Mouse (Mus musculus): ENCODE measurements around the gene Pacs1. TPM values are rescaled to one million over a fixed set of nuclear protein-coding genes. Genes with fewer than 3 reads are reported as not detected.

Gene Pacs1
- polyA plus RNA-seq, 1 experiment from 2014 or later = 4.6 TPM

DNA sequence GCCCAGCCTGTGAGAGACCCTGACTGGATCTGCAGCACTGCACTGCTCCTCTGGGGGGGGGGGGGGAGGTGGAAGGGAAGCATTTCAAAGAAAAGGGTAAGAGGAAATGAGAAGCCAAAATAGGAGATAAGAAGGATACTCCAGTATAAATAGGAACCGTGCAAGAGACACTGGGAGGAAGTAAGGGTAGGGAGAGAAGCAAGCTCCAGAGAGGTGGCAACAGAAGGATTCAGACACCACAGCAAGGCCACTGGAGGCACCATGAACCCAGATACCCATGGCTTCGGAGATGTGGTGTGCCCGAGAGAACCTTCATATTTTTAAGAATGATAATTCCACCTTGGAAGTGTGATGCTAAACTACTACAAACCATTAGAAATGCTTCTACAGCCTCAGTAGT, 74.4 kb downstream of the Pacs1 start:
- H3K4me3 ChIP-seq (ENCODE audit: low read depth, low read length) = no peak overlapping the region
- no peaks in the 10 kb centered on the region for H3K4me1 ChIP-seq (replicated peaks; ENCODE audit: control insufficient read depth, insufficient read depth)
- H3K9me3 ChIP-seq (ENCODE audit: control insufficient read depth, low read length) = no peaks in the 10 kb centered on the region
- ATAC-seq (ENCODE audit: low FRiP score, low TSS enrichment) = no peak
- no peak overlapping the region for H3K4me2 ChIP-seq (replicated peaks; ENCODE audit: low read depth)
- no peak overlapping the region for H3K27ac ChIP-seq (replicated peaks)
- H3K36me3 ChIP-seq (ENCODE audit: control insufficient read depth, insufficient read depth, low read length) = no peaks in the 10 kb centered on the region
- no peak overlapping the region for H3K9ac ChIP-seq (ENCODE audit: low read length)
- 74% methylated on average over 3 of the region's 3 CpGs for WGBS
- no peaks in the 10 kb centered on the region for H3K27me3 ChIP-seq (ENCODE audit: control insufficient read depth, insufficient read depth, low read length)
- no peak for TF ChIP-seq CTCF (IDR thresholded peaks at IDR 0.05; ENCODE audit: low read depth)
- no peak for DNase-seq (ENCODE audit: low spot score)

DNA sequence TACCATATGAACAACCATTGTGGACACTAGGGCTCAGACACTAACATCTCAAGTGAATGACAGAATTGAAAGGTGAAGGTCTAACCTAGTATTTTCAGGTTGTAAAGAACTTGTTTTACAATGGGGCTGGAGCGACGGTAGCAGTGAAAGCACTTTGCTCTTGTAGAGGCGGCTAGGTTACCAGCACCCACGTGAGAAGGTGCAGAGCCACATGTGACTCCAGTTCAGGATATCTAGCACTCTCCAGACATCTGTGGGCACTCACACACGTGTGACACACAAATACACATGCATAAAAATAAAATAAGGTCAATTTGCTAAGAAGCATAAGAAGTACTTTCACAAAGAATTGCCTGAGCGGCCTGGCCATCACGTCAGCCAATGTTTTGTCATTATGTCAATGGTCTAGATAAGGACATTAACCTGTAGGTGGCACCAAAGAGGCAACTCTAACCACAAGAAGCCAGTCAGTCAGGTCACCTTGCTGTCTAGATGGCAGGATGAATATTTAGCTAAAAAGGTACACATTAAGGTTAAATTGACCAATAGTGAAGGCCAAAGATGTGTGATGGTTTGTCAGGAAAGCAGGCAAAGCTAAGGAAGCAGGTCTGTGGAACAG, 77.4 kb downstream of the Pacs1 start:
- H3K4me2 ChIP-seq (replicated peaks; ENCODE audit: low read depth) = no peak overlapping the region
- no peak overlapping the region for H3K9ac ChIP-seq (ENCODE audit: low read length)
- TF ChIP-seq EP300 (optimal IDR thresholded peaks at IDR 0.05) (no peak), CTCF (IDR thresholded peaks at IDR 0.05; ENCODE audit: low read depth) (peak; percentile 84)
- no peaks in the 10 kb centered on the region for H3K4me1 ChIP-seq (replicated peaks; ENCODE audit: control insufficient read depth, insufficient read depth)
- no peaks in the 10 kb centered on the region for H3K36me3 ChIP-seq (ENCODE audit: control insufficient read depth, insufficient read depth, low read length)
- H3K9me3 ChIP-seq (ENCODE audit: control insufficient read depth, low read length) = no peaks in the 10 kb centered on the region
- peak; percentile 50 for DNase-seq (ENCODE audit: low spot score)
- no peaks in the 10 kb centered on the region for H3K27me3 ChIP-seq (ENCODE audit: control insufficient read depth, insufficient read depth, low read length)
- no peak overlapping the region for H3K27ac ChIP-seq (replicated peaks)
- 49% methylated on average over 7 of the region's 7 CpGs for WGBS
- ATAC-seq (ENCODE audit: low FRiP score, low TSS enrichment) = no peak
- H3K4me3 ChIP-seq (ENCODE audit: low read depth, low read length) = no peak overlapping the region

DNA sequence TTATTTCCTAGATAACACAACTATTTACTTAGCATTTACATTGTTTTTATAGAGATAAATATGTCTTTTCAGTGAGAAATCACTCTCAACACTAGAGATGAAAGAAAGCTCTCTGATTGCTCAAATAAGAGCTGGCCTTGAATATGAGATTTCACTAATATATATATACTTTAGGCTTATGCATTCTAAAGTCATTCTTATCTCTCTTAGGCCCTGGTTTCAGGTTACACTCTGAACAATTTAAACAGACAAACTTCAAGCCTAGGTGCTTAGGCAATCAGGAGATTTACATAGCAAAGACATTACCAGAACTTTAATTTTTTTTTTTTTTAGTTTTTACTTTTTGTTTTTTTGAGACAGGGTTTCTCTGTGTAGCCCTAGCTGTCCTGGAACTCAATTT, 80.5 kb downstream of the Pacs1 start:
- H3K4me1 ChIP-seq (replicated peaks; ENCODE audit: control insufficient read depth, insufficient read depth) = no peaks in the 10 kb centered on the region
- TF ChIP-seq EP300 (optimal IDR thresholded peaks at IDR 0.05) = no peak
- no peak for TF ChIP-seq CTCF (IDR thresholded peaks at IDR 0.05; ENCODE audit: low read depth)
- H3K9ac ChIP-seq (ENCODE audit: low read length) = no peak overlapping the region
- H3K4me3 ChIP-seq (ENCODE audit: low read depth, low read length) = no peak overlapping the region
- no peak overlapping the region for H3K4me2 ChIP-seq (replicated peaks; ENCODE audit: low read depth)
- H3K27ac ChIP-seq (replicated peaks) = no peak overlapping the region
- H3K9me3 ChIP-seq (ENCODE audit: control insufficient read depth, low read length) = no peaks in the 10 kb centered on the region
- ATAC-seq (ENCODE audit: low FRiP score, low TSS enrichment) = no peak
- DNase-seq (ENCODE audit: low spot score) = no peak
- no peaks in the 10 kb centered on the region for H3K36me3 ChIP-seq (ENCODE audit: control insufficient read depth, insufficient read depth, low read length)
- no peaks in the 10 kb centered on the region for H3K27me3 ChIP-seq (ENCODE audit: control insufficient read depth, insufficient read depth, low read length)

DNA sequence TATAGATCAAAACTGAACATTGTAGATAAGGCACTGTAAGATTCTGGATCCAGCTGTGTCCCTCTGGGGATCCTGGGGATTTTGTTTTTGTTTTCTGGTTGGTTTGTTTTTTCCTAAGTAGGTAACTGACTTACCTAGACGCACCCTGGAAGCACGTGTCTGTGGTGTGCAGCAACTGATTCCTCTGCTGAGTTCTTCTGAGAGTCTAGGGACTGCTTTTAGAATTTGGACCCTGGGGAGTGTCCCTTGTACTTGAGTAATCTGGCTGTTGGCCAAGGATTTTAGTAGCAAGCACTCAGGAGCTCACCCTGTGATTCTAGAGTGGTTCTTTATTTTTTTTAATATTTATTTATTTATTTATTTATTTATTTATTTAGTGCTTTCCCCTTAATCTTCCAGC, 85.5 kb downstream of the Pacs1 start:
- DNase-seq (ENCODE audit: low spot score) = no peak

DNA sequence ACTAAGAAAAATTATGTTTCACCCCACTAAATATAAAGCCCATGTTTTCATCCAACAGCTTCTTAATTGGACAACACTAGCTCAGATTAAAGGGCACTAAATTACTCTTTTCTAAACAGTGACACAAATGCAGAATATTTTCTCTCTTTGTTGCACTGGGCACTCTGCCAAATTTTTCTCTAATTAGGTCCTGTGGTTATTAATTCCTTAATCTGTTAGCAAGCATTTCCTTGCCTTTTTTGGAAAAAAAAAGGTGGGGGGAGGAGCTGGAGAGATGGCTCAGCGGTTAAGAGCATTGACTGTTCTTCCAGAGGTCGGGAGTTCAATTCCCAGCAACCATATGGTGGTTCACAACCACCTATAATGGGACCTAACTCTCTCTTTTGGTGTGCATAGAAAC, 91.0 kb downstream of the Pacs1 start:
- H3K27me3 ChIP-seq (ENCODE audit: control insufficient read depth, insufficient read depth, low read length) = no peaks in the 10 kb centered on the region
- no peak overlapping the region for H3K9ac ChIP-seq (ENCODE audit: low read length)
- no peak for ATAC-seq (ENCODE audit: low FRiP score, low TSS enrichment)
- no peaks in the 10 kb centered on the region for H3K4me1 ChIP-seq (replicated peaks; ENCODE audit: control insufficient read depth, insufficient read depth)
- 56% methylated on average over 2 of the region's 2 CpGs for WGBS
- TF ChIP-seq CTCF (IDR thresholded peaks at IDR 0.05; ENCODE audit: low read depth) = no peak
- no peak for TF ChIP-seq EP300 (optimal IDR thresholded peaks at IDR 0.05)
- H3K9me3 ChIP-seq (ENCODE audit: control insufficient read depth, low read length) = no peaks in the 10 kb centered on the region
- no peak overlapping the region for H3K27ac ChIP-seq (replicated peaks)
- DNase-seq (ENCODE audit: low spot score) = no peak
- H3K4me2 ChIP-seq (replicated peaks; ENCODE audit: low read depth) = no peak overlapping the region
- H3K4me3 ChIP-seq (ENCODE audit: low read depth, low read length) = no peak overlapping the region
- no peaks in the 10 kb centered on the region for H3K36me3 ChIP-seq (ENCODE audit: control insufficient read depth, insufficient read depth, low read length)

More for the DNA sequence above, 85.5 kb downstream of the Pacs1 start:
- Histone ChIP-seq H3K9me3 (ENCODE audit: control insufficient read depth, low read length) (no peaks in the 10 kb centered on the region), H3K27ac (replicated peaks) (no peak overlapping the region), H3K36me3 (ENCODE audit: control insufficient read depth, insufficient read depth, low read length) (no peaks in the 10 kb centered on the region), H3K4me2 (replicated peaks; ENCODE audit: low read depth) (no peak overlapping the region), H3K27me3 (ENCODE audit: control insufficient read depth, insufficient read depth, low read length) (no peaks in the 10 kb centered on the region), H3K9ac (ENCODE audit: low read length) (no peak overlapping the region), H3K4me3 (ENCODE audit: low read depth, low read length) (no peak overlapping the region), H3K4me1 (replicated peaks; ENCODE audit: control insufficient read depth, insufficient read depth) (no peaks in the 10 kb centered on the region)
- TF ChIP-seq CTCF (IDR thresholded peaks at IDR 0.05; ENCODE audit: low read depth) (no peak), EP300 (optimal IDR thresholded peaks at IDR 0.05) (no peak)
- 83% methylated on average over 2 of the region's 2 CpGs for WGBS
- ATAC-seq (ENCODE audit: low FRiP score, low TSS enrichment) = no peak

DNA sequence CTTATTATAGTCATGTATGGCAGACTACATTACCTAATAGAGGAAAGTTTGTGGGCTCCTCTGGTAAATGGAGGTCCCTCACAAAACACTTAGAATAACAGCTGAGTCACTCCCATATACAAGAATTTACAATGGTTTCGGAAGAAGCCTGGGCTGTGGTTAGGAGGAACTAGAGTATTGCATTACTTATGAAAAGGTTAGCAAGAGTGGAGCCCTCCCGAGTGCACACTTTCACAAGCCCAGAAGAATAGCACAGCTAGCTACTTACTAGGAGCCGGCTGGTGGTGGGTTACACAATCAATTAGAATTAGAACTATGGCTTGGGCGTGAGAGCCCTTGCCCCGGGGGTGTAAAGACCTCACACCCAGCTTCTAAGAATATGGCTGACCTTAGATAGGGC, 94.3 kb downstream of the Pacs1 start:
- H3K4me2 ChIP-seq (replicated peaks; ENCODE audit: low read depth) = no peak overlapping the region
- H3K4me3 ChIP-seq (ENCODE audit: low read depth, low read length) = no peak overlapping the region
- H3K27me3 ChIP-seq (ENCODE audit: control insufficient read depth, insufficient read depth, low read length) = no peaks in the 10 kb centered on the region
- DNase-seq (ENCODE audit: low spot score) (no peak), ATAC-seq (ENCODE audit: low FRiP score, low TSS enrichment) (no peak)
- 56% methylated on average over 5 of the region's 5 CpGs for WGBS
- H3K27ac ChIP-seq (replicated peaks) = no peak overlapping the region
- H3K36me3 ChIP-seq (ENCODE audit: control insufficient read depth, insufficient read depth, low read length) = no peaks in the 10 kb centered on the region
- no peak overlapping the region for H3K9ac ChIP-seq (ENCODE audit: low read length)
- no peaks in the 10 kb centered on the region for H3K9me3 ChIP-seq (ENCODE audit: control insufficient read depth, low read length)
- TF ChIP-seq EP300 (optimal IDR thresholded peaks at IDR 0.05) (no peak), CTCF (IDR thresholded peaks at IDR 0.05; ENCODE audit: low read depth) (no peak)
- H3K4me1 ChIP-seq (replicated peaks; ENCODE audit: control insufficient read depth, insufficient read depth) = no peaks in the 10 kb centered on the region
